Mouse (Mus musculus) kidney, postnatal 36 days (tissue): Measurements from ENCODE around the gene G530012D18Rik.
"Not testable (repeated sequence)": the region's sequence is repeated elsewhere in the genome, so short reads cannot be mapped to it uniquely, and the experiment has no call there.

Experiments used
- DNase-seq, 2 experiments: peaks; one replicate each; pipeline ENCODE4 v3.0.0; 2021 to 2022; ENCODE audit warnings: mixed read lengths in 2 of 2

G530012D18Rik gene

GRCm38 (mm10) chr1:85617161-85617560, 41.7 kb downstream of the G530012D18Rik start:
- not testable (repeated sequence) for DNase-seq

DNA sequence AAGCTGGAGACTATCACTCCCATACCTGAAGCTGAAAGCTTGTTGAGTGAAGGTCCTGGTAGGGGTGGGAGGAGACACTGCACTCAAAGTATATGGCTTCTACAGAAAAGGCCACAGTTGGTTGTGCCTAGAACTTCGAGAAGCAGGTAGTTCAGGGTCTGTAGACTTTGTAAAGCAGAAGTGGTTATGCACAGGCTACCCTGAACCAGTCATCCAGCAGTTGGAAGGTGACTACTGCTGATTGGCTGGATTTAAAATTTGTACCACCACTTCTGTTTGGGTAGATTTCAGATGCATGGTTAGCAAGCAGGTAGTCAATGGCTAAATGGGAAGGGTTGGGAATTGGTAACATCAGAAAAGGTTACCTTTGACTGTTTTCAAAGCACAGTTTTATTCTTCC, 43.2 kb downstream of the G530012D18Rik start:
- not testable (repeated sequence) for DNase-seq
